Mouse (Mus musculus) intestine, embryonic 14.5 days (tissue): ENCODE data around the gene Asb16. TPM values are rescaled to one million over a fixed set of nuclear protein-coding genes. Genes with fewer than 3 reads are reported as not detected.

ENCODE experiments used
- ATAC-seq: fragments of 200-750 bp; cut with Nextera tagmentation; replicated peaks from 2 replicates; pipeline ENCODE4 v1.8.0; 2017; ENCODE audit warnings: low read depth, moderate number of reproducible peaks, moderate TSS enrichment, moderate library complexity; ENCODE audit not compliant: low FRiP score, low TSS enrichment
- DNase-seq: peaks from one replicate; pipeline ENCODE4 v3.0.0-alpha.2; 2018; ENCODE audit warnings: low spot score
- H3K27ac ChIP-seq: fragments of 300-500 bp; sonication (generic); 2 replicates; pipeline ENCODE4 v1.5.1; 2014; ENCODE audit warnings: low read depth, mild to moderate bottlenecking, control low read depth
- H3K27me3 ChIP-seq: fragments of 300-500 bp; sonication (generic); replicated peaks from 2 replicates; pipeline ENCODE4 v1.6.1; 2014; ENCODE audit warnings: low read length, control low read depth; ENCODE audit not compliant: control insufficient read depth, insufficient read depth
- H3K36me3 ChIP-seq: fragments of 300-500 bp; sonication (generic); 2 replicates; pipeline ENCODE4 v1.6.1; 2014; ENCODE audit warnings: low read length, control low read depth; ENCODE audit not compliant: control insufficient read depth, insufficient read depth
- H3K4me1 ChIP-seq: fragments of 300-500 bp; sonication (generic); replicated peaks from 2 replicates; pipeline ENCODE4 v1.6.1; 2014; ENCODE audit warnings: low read length, control low read depth, mixed read lengths; ENCODE audit not compliant: control insufficient read depth, insufficient read depth
- H3K4me2 ChIP-seq: fragments of 300-500 bp; sonication (generic); 2 replicates; pipeline ENCODE4 v1.6.1; 2014; ENCODE audit warnings: low read length
- H3K4me3 ChIP-seq: fragments of 300-500 bp; sonication (generic); 2 replicates; pipeline ENCODE4 v1.5.1; 2014; ENCODE audit warnings: low read depth, low read length, control low read depth, mixed read lengths
- H3K9ac ChIP-seq: fragments of 300-500 bp; sonication (generic); 2 replicates; pipeline ENCODE4 v1.6.1; 2014; ENCODE audit warnings: mild to moderate bottlenecking, low read length
- H3K9me3 ChIP-seq: fragments of 300-500 bp; sonication (generic); 2 replicates; pipeline ENCODE4 v1.6.1; 2016; ENCODE audit warnings: low read length, control low read depth; ENCODE audit not compliant: control insufficient read depth
- WGBS: fragments of 180-500 bp; shearing (Covaris S2); extraction: QIAGEN DNeasy Blood & Tissue Kit; methylation state at CpG from one replicate; pipeline ENCODE4 v1.1.7; 2014; 5-methylcytosine and 5-hydroxymethylcytosine counted together
- polyA plus RNA-seq: library from polyadenylated mRNA; unstranded; fragments of >200 nt; fragmentation: Nextera tagmentation; extraction: Ambion mirVana; gene quantifications from 2 replicates; pipeline ENCODE4 v1.2.1, GENCODE M21; 2014

Gene Asb16
- polyA plus RNA-seq, 1 experiment from 2014 or later = 0.16 TPM

GRCm38 (mm10) chr11:102246871-102247270 is 21.7 kb upstream of the Asb16 start:
- H3K36me3 ChIP-seq = peaks cover 6% of the 10 kb centered on the region; the same call in 1 of the 2 replicates
- no peak overlapping the region for H3K27ac ChIP-seq
- DNase-seq (no peak), ATAC-seq (no peak)
- H3K4me3 ChIP-seq = no peak overlapping the region
- WGBS = 91% methylated on average over 4 of the region's 4 CpGs
- H3K27me3 ChIP-seq = no peaks in the 10 kb centered on the region
- 0 out of 2 replicates have a peak, but pooled peaks cover under 1% of the 10 kb centered on the region for H3K9me3 ChIP-seq
- no peak overlapping the region for H3K9ac ChIP-seq
- H3K4me1 ChIP-seq = peaks cover 27% of the 10 kb centered on the region
- H3K4me2 ChIP-seq = no peak overlapping the region

- Histone ChIP-seq H3K9ac (peak within 1 kb of the TSS; percentile 50), H3K36me3 (peaks cover 6% of the 10 kb centered on the region; the same call in 1 of the 2 replicates), H3K4me2 (peak within 1 kb of the TSS; percentile 61), H3K27ac (peak within 1 kb of the TSS; percentile 34), H3K4me1 (peaks cover 27% of the 10 kb centered on the region), H3K9me3 (no peaks in the 10 kb centered on the region), H3K4me3 (peak within 1 kb of the TSS; percentile 74), H3K27me3 (no peaks in the 10 kb centered on the region)
- DNase-seq = peak; percentile 100
- peak; percentile 67 for ATAC-seq
- WGBS = under 1% methylated on average over 41 of the region's 41 CpGs
Observed at GRCm38 (mm10) chr11:102248630-102249230, 19.8 kb upstream of the Asb16 start, which contains the start of gene BC030867. BC030867 (plus strand) TSS chr11:102248882.

GRCm38 (mm10) chr11:102249351-102250090 is 19.0 kb upstream of the Asb16 start:
- Histone ChIP-seq H3K4me1 (peaks cover 25% of the 10 kb centered on the region), H3K27me3 (no peaks in the 10 kb centered on the region), H3K4me2 (peak overlapping the region; percentile 61), H3K36me3 (peaks cover 6% of the 10 kb centered on the region; the same call in 1 of the 2 replicates), H3K27ac (no peak overlapping the region), H3K9ac (peak overlapping the region; percentile 50), H3K4me3 (peak overlapping the region; percentile 74), H3K9me3 (no peaks in the 10 kb centered on the region)
- DNase-seq (no peak), ATAC-seq (no peak)
- WGBS = 11% methylated on average over 9 of the region's 9 CpGs

- ATAC-seq = no peak
- Histone ChIP-seq H3K4me3 (no peak overlapping the region), H3K9me3 (no peaks in the 10 kb centered on the region), H3K36me3 (peaks cover 32% of the 10 kb centered on the region), H3K27ac (no peak overlapping the region), H3K4me2 (no peak overlapping the region), H3K4me1 (no peaks in the 10 kb centered on the region), H3K27me3 (no peaks in the 10 kb centered on the region), H3K9ac (no peak overlapping the region)
- 46% methylated on average over 9 of the region's 9 CpGs for WGBS
- DNase-seq = no peak
Observed at GRCm38 (mm10) chr11:102257514-102257913, 11.0 kb upstream of the Asb16 start.

- Histone ChIP-seq H3K4me1 (no peaks in the 10 kb centered on the region), H3K4me3 (no peak overlapping the region), H3K9me3 (no peaks in the 10 kb centered on the region), H3K4me2 (no peak overlapping the region), H3K27ac (no peak overlapping the region), H3K9ac (no peak overlapping the region), H3K36me3 (peaks cover 35% of the 10 kb centered on the region), H3K27me3 (no peaks in the 10 kb centered on the region)
- 87% methylated on average over 6 of the region's 6 CpGs for WGBS
- ATAC-seq (no peak), DNase-seq (no peak)
Observed at GRCm38 (mm10) chr11:102258095-102258494, 10.4 kb upstream of the Asb16 start.

- Histone ChIP-seq H3K4me2 (no peak overlapping the region), H3K4me1 (no peaks in the 10 kb centered on the region), H3K9me3 (no peaks in the 10 kb centered on the region), H3K4me3 (no peak overlapping the region), H3K36me3 (peaks cover 39% of the 10 kb centered on the region), H3K27ac (no peak overlapping the region), H3K27me3 (no peaks in the 10 kb centered on the region), H3K9ac (no peak overlapping the region)
- ATAC-seq = no peak
- no peak for DNase-seq
- WGBS = 91% methylated on average over 3 of the region's 3 CpGs
Observed at GRCm38 (mm10) chr11:102258521-102258920, 10.0 kb upstream of the Asb16 start.

- no peaks in the 10 kb centered on the region for H3K9me3 ChIP-seq
- no peak overlapping the region for H3K4me3 ChIP-seq
- H3K27ac ChIP-seq = no peak overlapping the region
- 0 out of 2 replicates have a peak, but pooled peaks cover 3% of the 10 kb centered on the region for H3K4me1 ChIP-seq
- DNase-seq (no peak), ATAC-seq (no peak)
- H3K4me2 ChIP-seq = no peak overlapping the region
- 93% methylated on average over 7 of the region's 7 CpGs for WGBS
- H3K36me3 ChIP-seq = peaks cover 37% of the 10 kb centered on the region
- H3K27me3 ChIP-seq = no peaks in the 10 kb centered on the region
- H3K9ac ChIP-seq = no peak overlapping the region
Observed at GRCm38 (mm10) chr11:102263211-102263610, 5.3 kb upstream of the Asb16 start.

GRCm38 (mm10) chr11:102265816-102266215 is 2.7 kb upstream of the Asb16 start:
- no peak overlapping the region for H3K4me2 ChIP-seq
- WGBS = 54% methylated on average over 12 of the region's 14 CpGs
- ATAC-seq (no peak), DNase-seq (no peak)
- H3K4me3 ChIP-seq = no peak overlapping the region
- no peak overlapping the region for H3K27ac ChIP-seq
- H3K9me3 ChIP-seq = no peaks in the 10 kb centered on the region
- H3K4me1 ChIP-seq = 0 out of 2 replicates have a peak, but pooled peaks cover 3% of the 10 kb centered on the region
- H3K9ac ChIP-seq = no peak overlapping the region
- no peaks in the 10 kb centered on the region for H3K27me3 ChIP-seq
- H3K36me3 ChIP-seq = peaks cover 17% of the 10 kb centered on the region
